Mouse (Mus musculus): ENCODE measurements around the gene Gm973. TPM values are rescaled to one million over a fixed set of nuclear protein-coding genes. Genes with fewer than 3 reads are reported as not detected.

The Gm973 gene
- polyA plus RNA-seq, 1 experiment from 2014 or later, result 9.5 TPM

DNA sequence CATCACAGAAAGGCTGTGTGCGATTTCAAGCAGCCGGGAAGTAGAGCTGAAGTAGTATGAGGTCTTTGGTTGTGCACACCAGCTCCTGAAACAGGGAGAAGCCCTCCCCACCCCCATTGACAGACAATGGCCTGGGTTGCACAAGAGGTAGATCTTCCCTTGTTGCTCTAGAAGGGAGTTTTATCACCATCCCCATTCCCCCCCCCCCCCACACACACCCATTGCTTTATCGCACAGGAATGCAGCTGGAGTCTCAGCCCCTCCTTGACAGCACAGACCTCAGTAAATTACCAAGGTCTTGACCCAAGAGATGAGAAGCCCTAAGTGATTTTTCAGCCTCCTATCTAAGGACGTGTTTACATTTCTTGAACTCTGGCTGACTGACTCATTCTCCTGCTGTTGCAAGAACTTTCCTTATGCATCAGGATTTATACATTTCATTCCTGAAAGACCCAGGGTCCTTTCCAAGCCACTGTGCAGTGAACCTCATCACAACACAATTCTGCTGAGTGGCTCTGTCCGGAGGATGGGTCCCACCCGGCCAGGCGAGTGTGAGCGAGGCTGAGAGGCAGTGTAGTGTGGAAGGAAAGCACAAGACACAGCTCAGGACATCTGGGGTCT is 64.2 kb downstream of the Gm973 start:
- no peaks in the 10 kb centered on the region for H3K9me3 ChIP-seq (ENCODE audit: control insufficient read depth, low read length)
- no peaks in the 10 kb centered on the region for H3K4me1 ChIP-seq (replicated peaks; ENCODE audit: control insufficient read depth, insufficient read depth, low read length)
- no peak overlapping the region for H3K4me3 ChIP-seq (ENCODE audit: low read depth, low read length)
- no peak overlapping the region for H3K4me2 ChIP-seq (replicated peaks; ENCODE audit: low read depth, low read length)
- no peak for DNase-seq (ENCODE audit: low spot score)
- no peaks in the 10 kb centered on the region for H3K27me3 ChIP-seq (ENCODE audit: control insufficient read depth, insufficient read depth, low read length)
- no peak for ATAC-seq (ENCODE audit: low FRiP score)
- no peaks in the 10 kb centered on the region for H3K36me3 ChIP-seq (ENCODE audit: control insufficient read depth, insufficient read depth, low read length)
- WGBS, result 52% methylated on average over 8 of the region's 8 CpGs
- H3K9ac ChIP-seq (ENCODE audit: low read depth, low read length), result no peak overlapping the region
- H3K27ac ChIP-seq (ENCODE audit: low read depth, low read length), result no peak overlapping the region

DNA sequence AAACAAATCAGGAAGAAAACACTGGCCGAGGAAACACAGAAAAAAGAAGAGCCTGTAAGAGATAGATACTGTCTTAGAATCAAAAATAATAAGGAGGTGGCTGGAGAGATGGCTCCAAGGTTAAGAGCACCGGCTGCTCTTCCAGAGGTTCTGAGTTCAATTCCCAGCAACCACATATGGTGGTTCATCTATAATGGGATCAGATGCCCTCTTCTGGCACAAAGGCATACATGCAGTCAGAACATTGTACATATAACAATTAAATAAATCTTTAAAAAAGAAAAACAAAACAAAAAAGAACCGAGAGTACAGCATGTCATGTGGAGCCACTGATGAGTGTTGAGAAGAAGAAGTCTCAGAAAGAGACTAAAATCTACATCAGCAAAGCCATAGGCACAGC is 64.8 kb downstream of the Gm973 start:
- DNase-seq (ENCODE audit: low spot score) (no peak), ATAC-seq (ENCODE audit: low FRiP score) (no peak)
- WGBS, result 88% methylated on average over 3 of the region's 3 CpGs
- Histone ChIP-seq H3K27me3 (ENCODE audit: control insufficient read depth, insufficient read depth, low read length) (no peaks in the 10 kb centered on the region), H3K36me3 (ENCODE audit: control insufficient read depth, insufficient read depth, low read length) (no peaks in the 10 kb centered on the region), H3K4me3 (ENCODE audit: low read depth, low read length) (no peak overlapping the region), H3K27ac (ENCODE audit: low read depth, low read length) (no peak overlapping the region), H3K4me1 (replicated peaks; ENCODE audit: control insufficient read depth, insufficient read depth, low read length) (no peaks in the 10 kb centered on the region), H3K9ac (ENCODE audit: low read depth, low read length) (no peak overlapping the region), H3K4me2 (replicated peaks; ENCODE audit: low read depth, low read length) (no peak overlapping the region), H3K9me3 (ENCODE audit: control insufficient read depth, low read length) (no peaks in the 10 kb centered on the region)

- no peak overlapping the region for H3K27ac ChIP-seq (ENCODE audit: low read depth, low read length)
- H3K4me3 ChIP-seq (ENCODE audit: low read depth, low read length), result no peak overlapping the region
- no peaks in the 10 kb centered on the region for H3K27me3 ChIP-seq (ENCODE audit: control insufficient read depth, insufficient read depth, low read length)
- WGBS, result 9% methylated on average over 18 of the region's 18 CpGs
- peak overlapping the region; percentile 20; the same call in 1 of the 2 replicates for H3K9ac ChIP-seq (ENCODE audit: low read depth, low read length)
- no peak overlapping the region; the same call in 1 of the 2 replicates for H3K4me2 ChIP-seq (replicated peaks; ENCODE audit: low read depth, low read length)
- ATAC-seq (ENCODE audit: low FRiP score) (peak; percentile 35; the same call in 1 of the 2 replicates), DNase-seq (ENCODE audit: low spot score) (peak; percentile 85)
- H3K36me3 ChIP-seq (ENCODE audit: control insufficient read depth, insufficient read depth, low read length), result no peaks in the 10 kb centered on the region
- H3K4me1 ChIP-seq (replicated peaks; ENCODE audit: control insufficient read depth, insufficient read depth, low read length), result no peaks in the 10 kb centered on the region
- H3K9me3 ChIP-seq (ENCODE audit: control insufficient read depth, low read length), result no peaks in the 10 kb centered on the region
These were observed 68.8 kb downstream of the Gm973 start for GRCm38 (mm10) chr1:59584656-59585410.

GRCm38 (mm10) chr1:59589271-59589670 is 73.2 kb downstream of the Gm973 start:
- WGBS, result 89% methylated on average over 1 of the region's 1 CpGs
- Histone ChIP-seq H3K9ac (ENCODE audit: low read depth, low read length) (no peak overlapping the region), H3K4me2 (replicated peaks; ENCODE audit: low read depth, low read length) (no peak overlapping the region), H3K27me3 (ENCODE audit: control insufficient read depth, insufficient read depth, low read length) (peaks cover 4% of the 10 kb centered on the region; the same call in 1 of the 2 replicates), H3K36me3 (ENCODE audit: control insufficient read depth, insufficient read depth, low read length) (no peaks in the 10 kb centered on the region), H3K4me1 (replicated peaks; ENCODE audit: control insufficient read depth, insufficient read depth, low read length) (no peaks in the 10 kb centered on the region), H3K27ac (ENCODE audit: low read depth, low read length) (no peak overlapping the region), H3K4me3 (ENCODE audit: low read depth, low read length) (no peak overlapping the region), H3K9me3 (ENCODE audit: control insufficient read depth, low read length) (no peaks in the 10 kb centered on the region)
- ATAC-seq (ENCODE audit: low FRiP score), result no peak
- DNase-seq (ENCODE audit: low spot score), result no peak

GRCm38 (mm10) chr1:59592359-59592758 is 76.3 kb downstream of the Gm973 start:
- Histone ChIP-seq H3K36me3 (ENCODE audit: control insufficient read depth, insufficient read depth, low read length) (no peaks in the 10 kb centered on the region), H3K9me3 (ENCODE audit: control insufficient read depth, low read length) (no peaks in the 10 kb centered on the region), H3K4me3 (ENCODE audit: low read depth, low read length) (no peak overlapping the region), H3K27ac (ENCODE audit: low read depth, low read length) (no peak overlapping the region), H3K9ac (ENCODE audit: low read depth, low read length) (no peak overlapping the region), H3K27me3 (ENCODE audit: control insufficient read depth, insufficient read depth, low read length) (peaks cover 4% of the 10 kb centered on the region; the same call in 1 of the 2 replicates), H3K4me2 (replicated peaks; ENCODE audit: low read depth, low read length) (no peak overlapping the region; the same call in 1 of the 2 replicates), H3K4me1 (replicated peaks; ENCODE audit: control insufficient read depth, insufficient read depth, low read length) (no peaks in the 10 kb centered on the region)
- DNase-seq (ENCODE audit: low spot score), result peak; percentile 37
- 9% methylated on average over 10 of the region's 10 CpGs for WGBS
- ATAC-seq (ENCODE audit: low FRiP score), result no peak

- Histone ChIP-seq H3K4me2 (replicated peaks; ENCODE audit: low read depth, low read length) (no peak overlapping the region; the same call in 1 of the 2 replicates), H3K27ac (ENCODE audit: low read depth, low read length) (no peak overlapping the region), H3K27me3 (ENCODE audit: control insufficient read depth, insufficient read depth, low read length) (peaks cover 4% of the 10 kb centered on the region; the same call in 1 of the 2 replicates), H3K4me3 (ENCODE audit: low read depth, low read length) (no peak overlapping the region), H3K9ac (ENCODE audit: low read depth, low read length) (no peak overlapping the region), H3K9me3 (ENCODE audit: control insufficient read depth, low read length) (no peaks in the 10 kb centered on the region), H3K4me1 (replicated peaks; ENCODE audit: control insufficient read depth, insufficient read depth, low read length) (no peaks in the 10 kb centered on the region), H3K36me3 (ENCODE audit: control insufficient read depth, insufficient read depth, low read length) (no peaks in the 10 kb centered on the region)
- ATAC-seq (ENCODE audit: low FRiP score), result no peak
- 34% methylated on average over 12 of the region's 12 CpGs for WGBS
- no peak for DNase-seq (ENCODE audit: low spot score)
These were observed 76.8 kb downstream of the Gm973 start for GRCm38 (mm10) chr1:59592876-59593275.

- DNase-seq (ENCODE audit: low spot score) (no peak), ATAC-seq (ENCODE audit: low FRiP score) (no peak)
- Histone ChIP-seq H3K36me3 (ENCODE audit: control insufficient read depth, insufficient read depth, low read length) (no peaks in the 10 kb centered on the region), H3K4me3 (ENCODE audit: low read depth, low read length) (no peak overlapping the region), H3K9me3 (ENCODE audit: control insufficient read depth, low read length) (no peaks in the 10 kb centered on the region), H3K9ac (ENCODE audit: low read depth, low read length) (no peak overlapping the region), H3K27ac (ENCODE audit: low read depth, low read length) (no peak overlapping the region), H3K4me2 (replicated peaks; ENCODE audit: low read depth, low read length) (no peak overlapping the region), H3K27me3 (ENCODE audit: control insufficient read depth, insufficient read depth, low read length) (peaks cover 4% of the 10 kb centered on the region; the same call in 1 of the 2 replicates), H3K4me1 (replicated peaks; ENCODE audit: control insufficient read depth, insufficient read depth, low read length) (no peaks in the 10 kb centered on the region)
- WGBS, result 75% methylated on average over 2 of the region's 2 CpGs
These were observed 77.6 kb downstream of the Gm973 start for GRCm38 (mm10) chr1:59593622-59594035.

- peaks cover 4% of the 10 kb centered on the region; the same call in 1 of the 2 replicates for H3K27me3 ChIP-seq (ENCODE audit: control insufficient read depth, insufficient read depth, low read length)
- no peak for DNase-seq (ENCODE audit: low spot score)
- WGBS, result 87% methylated on average over 11 of the region's 11 CpGs
These were observed 78.7 kb downstream of the Gm973 start for GRCm38 (mm10) chr1:59594586-59595266.

More at GRCm38 (mm10) chr1:59594586-59595266, 78.7 kb downstream of the Gm973 start:
- Histone ChIP-seq H3K4me2 (replicated peaks; ENCODE audit: low read depth, low read length) (no peak overlapping the region), H3K4me3 (ENCODE audit: low read depth, low read length) (no peak overlapping the region), H3K27ac (ENCODE audit: low read depth, low read length) (no peak overlapping the region), H3K9me3 (ENCODE audit: control insufficient read depth, low read length) (no peaks in the 10 kb centered on the region), H3K36me3 (ENCODE audit: control insufficient read depth, insufficient read depth, low read length) (no peaks in the 10 kb centered on the region), H3K9ac (ENCODE audit: low read depth, low read length) (no peak overlapping the region), H3K4me1 (replicated peaks; ENCODE audit: control insufficient read depth, insufficient read depth, low read length) (no peaks in the 10 kb centered on the region)
- ATAC-seq (ENCODE audit: low FRiP score), result no peak

Data from hindbrain, embryonic 11.5 days (tissue).